Mouse (Mus musculus) embryonic fibroblast, embryonic 13.5 days (primary cell): ENCODE measurements around the gene Gm10282.

Source experiments
- CTCF ChIP-seq: IDR thresholded peaks from 2 replicates; pipeline ENCODE4 v1.5.1; 2011; ENCODE audit warnings: mild to moderate bottlenecking, control low read depth, low read length, moderate library complexity, borderline replicate concordance; ENCODE audit not compliant: insufficient read depth
- POLR2A ChIP-seq: IDR thresholded peaks from 2 replicates; pipeline ENCODE4 v1.6.1; 2011; ENCODE audit warnings: low read depth, mild to moderate bottlenecking, control low read depth, low read length, moderate library complexity

DNA sequence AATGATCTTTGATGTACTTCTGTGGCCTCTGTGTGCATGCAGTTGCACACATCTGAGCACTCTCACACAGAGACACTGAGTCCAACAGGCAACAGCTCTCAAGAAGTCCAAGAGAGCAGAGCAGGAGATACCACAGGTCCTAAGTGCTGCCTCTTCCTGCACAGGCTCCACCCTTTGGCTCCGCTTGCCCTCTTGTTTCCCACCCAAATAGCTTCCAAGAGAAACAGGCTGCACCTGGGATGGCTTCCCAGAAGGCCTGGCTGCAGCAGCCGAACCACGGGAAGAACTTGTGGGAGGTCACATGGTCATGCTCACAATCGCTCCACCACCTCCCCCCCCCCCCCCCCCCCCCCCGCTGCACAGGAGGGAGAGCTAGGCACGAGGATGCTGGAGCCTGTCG is 39.7 kb downstream of the Gm10282 start:
- TF ChIP-seq CTCF (no peak), POLR2A (no peak)
